Mouse (Mus musculus): ENCODE results near the gene Rtf2.

The Rtf2 gene

GRCm38 (mm10) chr2:172439843-172440639 lies at the start of gene Rtf2:
Gene Rtf2 (plus strand): TSS chr2:172440556.
- peak; percentile 99 for DNase-seq (ENCODE audit: low read depth, low spot score)

- no peak for DNase-seq (ENCODE audit: low read depth, low spot score)
Measured at GRCm38 (mm10) chr2:172392041-172392521, 48.3 kb upstream of the Rtf2 start.

- DNase-seq (ENCODE audit: low read depth, low spot score), result no peak
Measured at GRCm38 (mm10) chr2:172393391-172394051, 46.8 kb upstream of the Rtf2 start, which contains the start of gene Cass4. Gene Cass4 (plus strand): TSS chr2:172393794.

GRCm38 (mm10) chr2:172394052-172394392 lies 46.3 kb upstream of the Rtf2 start:
- DNase-seq (ENCODE audit: low read depth, low spot score), result no peak

GRCm38 (mm10) chr2:172394671-172395070 lies 45.7 kb upstream of the Rtf2 start:
- no peak for DNase-seq (ENCODE audit: low read depth, low spot score)

GRCm38 (mm10) chr2:172395961-172396360 lies 44.4 kb upstream of the Rtf2 start:
- DNase-seq (ENCODE audit: low read depth, low spot score), result no peak

- no peak for DNase-seq (ENCODE audit: low read depth, low spot score)
Measured at GRCm38 (mm10) chr2:172399901-172400300, 40.5 kb upstream of the Rtf2 start.

- DNase-seq (ENCODE audit: low read depth, low spot score), result no peak
Measured at GRCm38 (mm10) chr2:172401116-172401825, 39.1 kb upstream of the Rtf2 start.

GRCm38 (mm10) chr2:172404239-172404638 lies 36.1 kb upstream of the Rtf2 start:
- no peak for DNase-seq (ENCODE audit: low read depth, low spot score)

- no peak for DNase-seq (ENCODE audit: low read depth, low spot score)
Measured at GRCm38 (mm10) chr2:172405011-172405410, 35.3 kb upstream of the Rtf2 start.

GRCm38 (mm10) chr2:172406173-172406572 lies 34.2 kb upstream of the Rtf2 start:
- DNase-seq (ENCODE audit: low read depth, low spot score), result no peak

- no peak for DNase-seq (ENCODE audit: low read depth, low spot score)
Measured at GRCm38 (mm10) chr2:172407499-172407898, 32.9 kb upstream of the Rtf2 start.

GRCm38 (mm10) chr2:172410686-172411085 lies 29.7 kb upstream of the Rtf2 start:
- no peak for DNase-seq (ENCODE audit: low read depth, low spot score)

- DNase-seq (ENCODE audit: low read depth, low spot score), result no peak
Measured at GRCm38 (mm10) chr2:172411091-172411490, 29.3 kb upstream of the Rtf2 start.

- DNase-seq (ENCODE audit: low read depth, low spot score), result peak; percentile 40
Measured at GRCm38 (mm10) chr2:172412454-172412853, 27.9 kb upstream of the Rtf2 start.

- peak; percentile 20 for DNase-seq (ENCODE audit: low read depth, low spot score)
Measured at GRCm38 (mm10) chr2:172413273-172413672, 27.1 kb upstream of the Rtf2 start.

GRCm38 (mm10) chr2:172413894-172414293 lies 26.5 kb upstream of the Rtf2 start:
- no peak for DNase-seq (ENCODE audit: low read depth, low spot score)

GRCm38 (mm10) chr2:172416218-172416617 lies 24.1 kb upstream of the Rtf2 start:
- no peak for DNase-seq (ENCODE audit: low read depth, low spot score)

GRCm38 (mm10) chr2:172416876-172417275 lies 23.5 kb upstream of the Rtf2 start:
- no peak for DNase-seq (ENCODE audit: low read depth, low spot score)

GRCm38 (mm10) chr2:172418208-172418607 lies 22.1 kb upstream of the Rtf2 start:
- no peak for DNase-seq (ENCODE audit: low read depth, low spot score)

GRCm38 (mm10) chr2:172430609-172431008 lies 9.7 kb upstream of the Rtf2 start:
- no peak for DNase-seq (ENCODE audit: low read depth, low spot score)

- no peak for DNase-seq (ENCODE audit: low read depth, low spot score)
Measured at GRCm38 (mm10) chr2:172433746-172434145, 6.6 kb upstream of the Rtf2 start.
